Mouse (Mus musculus) splenic B cell, adult 2 months (primary cell): ENCODE results near the gene March10.

Experiments
- DNase-seq: peaks from one replicate; pipeline ENCODE4 v3.0.0-alpha.2; 2011; ENCODE audit warnings: low read depth, low spot score
- H3K27me3 ChIP-seq: 2 replicates; pipeline ENCODE4 v1.6.1; 2012; ENCODE audit warnings: mild to moderate bottlenecking, low read length, moderate library complexity, mixed read lengths; ENCODE audit not compliant: control insufficient read depth, poor library complexity, insufficient read depth, severe bottlenecking
- H3K36me3 ChIP-seq: 2 replicates; pipeline ENCODE4 v1.6.1; 2012; ENCODE audit warnings: mild to moderate bottlenecking, low read length, moderate library complexity, mixed read lengths; ENCODE audit not compliant: control insufficient read depth, poor library complexity, insufficient read depth, severe bottlenecking

Gene March10

GRCm38 (mm10) chr11:105451553-105452135 lies 4.9 kb downstream of the March10 start:
- DNase-seq = no peak

GRCm38 (mm10) chr11:105449581-105450315 lies 6.8 kb downstream of the March10 start:
- H3K36me3 ChIP-seq = no peaks in the 10 kb centered on the region
- DNase-seq = no peak
- no peaks in the 10 kb centered on the region for H3K27me3 ChIP-seq

More at GRCm38 (mm10) chr11:105451553-105452135, 4.9 kb downstream of the March10 start:
- Histone ChIP-seq H3K36me3 (no peaks in the 10 kb centered on the region), H3K27me3 (no peaks in the 10 kb centered on the region)

- DNase-seq = no peak
- no peaks in the 10 kb centered on the region for H3K27me3 ChIP-seq
- no peaks in the 10 kb centered on the region for H3K36me3 ChIP-seq
These were observed 8.9 kb downstream of the March10 start for GRCm38 (mm10) chr11:105447661-105448060.

- Histone ChIP-seq H3K36me3 (no peaks in the 10 kb centered on the region), H3K27me3 (no peaks in the 10 kb centered on the region)
- DNase-seq = no peak
These were observed 10.3 kb downstream of the March10 start for GRCm38 (mm10) chr11:105446221-105446620.

- no peaks in the 10 kb centered on the region for H3K27me3 ChIP-seq
- no peak for DNase-seq
- H3K36me3 ChIP-seq = no peaks in the 10 kb centered on the region
These were observed 10.8 kb downstream of the March10 start for GRCm38 (mm10) chr11:105445741-105446140.

GRCm38 (mm10) chr11:105444929-105445328 lies 11.6 kb downstream of the March10 start:
- DNase-seq = no peak
- Histone ChIP-seq H3K36me3 (no peaks in the 10 kb centered on the region), H3K27me3 (no peaks in the 10 kb centered on the region)

GRCm38 (mm10) chr11:105443505-105443904 lies 13.0 kb downstream of the March10 start:
- no peaks in the 10 kb centered on the region for H3K27me3 ChIP-seq
- DNase-seq = no peak
- no peaks in the 10 kb centered on the region for H3K36me3 ChIP-seq

GRCm38 (mm10) chr11:105439796-105440195 lies 16.7 kb downstream of the March10 start:
- DNase-seq = no peak
- no peaks in the 10 kb centered on the region for H3K27me3 ChIP-seq
- H3K36me3 ChIP-seq = no peaks in the 10 kb centered on the region

GRCm38 (mm10) chr11:105438907-105439306 lies 17.6 kb downstream of the March10 start:
- Histone ChIP-seq H3K36me3 (no peaks in the 10 kb centered on the region), H3K27me3 (no peaks in the 10 kb centered on the region)
- DNase-seq = no peak

- H3K36me3 ChIP-seq = no peaks in the 10 kb centered on the region
- H3K27me3 ChIP-seq = no peaks in the 10 kb centered on the region
- DNase-seq = no peak
These were observed 30.1 kb downstream of the March10 start for GRCm38 (mm10) chr11:105426441-105426840.

- no peak for DNase-seq
- H3K27me3 ChIP-seq = no peaks in the 10 kb centered on the region
- no peaks in the 10 kb centered on the region for H3K36me3 ChIP-seq
These were observed 31.9 kb downstream of the March10 start for GRCm38 (mm10) chr11:105424643-105425042.

- DNase-seq = no peak
- Histone ChIP-seq H3K36me3 (no peaks in the 10 kb centered on the region), H3K27me3 (no peaks in the 10 kb centered on the region)
These were observed 35.7 kb downstream of the March10 start for GRCm38 (mm10) chr11:105420671-105421450.

GRCm38 (mm10) chr11:105419946-105420345 lies 36.6 kb downstream of the March10 start:
- no peaks in the 10 kb centered on the region for H3K27me3 ChIP-seq
- H3K36me3 ChIP-seq = no peaks in the 10 kb centered on the region
- no peak for DNase-seq

- Histone ChIP-seq H3K36me3 (no peaks in the 10 kb centered on the region), H3K27me3 (no peaks in the 10 kb centered on the region)
- DNase-seq = no peak
These were observed 42.5 kb downstream of the March10 start for GRCm38 (mm10) chr11:105414009-105414408.

GRCm38 (mm10) chr11:105409408-105409807 lies 47.1 kb downstream of the March10 start:
- no peaks in the 10 kb centered on the region for H3K36me3 ChIP-seq

More at GRCm38 (mm10) chr11:105409408-105409807, 47.1 kb downstream of the March10 start:
- H3K27me3 ChIP-seq = no peaks in the 10 kb centered on the region
- no peak for DNase-seq
